Mouse (Mus musculus) heart, postnatal 36 days (tissue): ENCODE measurements around the gene Olfr541. TPM values are rescaled to one million over a fixed set of nuclear protein-coding genes. Genes with fewer than 3 reads are reported as not detected.
"Not testable (repeated sequence)": the region's sequence is repeated elsewhere in the genome, so short reads cannot be mapped to it uniquely, and the experiment has no call there.

Experiments
- DNase-seq, 2 experiments: peaks; one replicate each; pipeline ENCODE4 v3.0.0; 2021 to 2022
- intact Hi-C: fragments of 180-260 bp; cut with DNase I; formaldehyde crosslinking; loops from one replicate; pipeline ENCODE4 v1.15.1; 2025
- total RNA-seq, 2 experiments: library from RNA; stranded (reverse); gene quantifications; 2 replicates each; pipeline ENCODE4 v1.2.3; 2021

Olfr541 gene
- not detected for total RNA-seq

DNA sequence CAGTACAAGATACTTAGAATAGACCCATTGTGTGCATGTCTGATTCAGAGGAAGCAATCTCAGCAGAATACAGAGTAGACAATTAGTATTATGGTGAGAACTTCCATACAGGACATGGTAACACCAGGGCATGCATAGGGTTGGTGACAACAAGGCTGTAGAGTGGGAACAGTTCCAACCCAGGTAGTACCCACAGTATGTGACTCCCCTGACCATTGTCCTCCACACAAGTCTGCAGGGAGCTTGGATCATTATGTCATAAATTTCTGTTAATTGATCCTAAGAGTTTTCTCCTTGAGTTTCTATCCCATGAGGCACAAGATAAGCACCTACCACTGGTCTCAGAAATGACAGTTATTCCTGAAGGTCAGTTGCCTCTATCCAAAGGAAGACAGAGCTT, at the start of gene Olfr541:
Gene Olfr541 (plus strand): TSS at position 301 of the 400 bp plus-strand sequence.
- intact Hi-C loops = no loop called here

DNA sequence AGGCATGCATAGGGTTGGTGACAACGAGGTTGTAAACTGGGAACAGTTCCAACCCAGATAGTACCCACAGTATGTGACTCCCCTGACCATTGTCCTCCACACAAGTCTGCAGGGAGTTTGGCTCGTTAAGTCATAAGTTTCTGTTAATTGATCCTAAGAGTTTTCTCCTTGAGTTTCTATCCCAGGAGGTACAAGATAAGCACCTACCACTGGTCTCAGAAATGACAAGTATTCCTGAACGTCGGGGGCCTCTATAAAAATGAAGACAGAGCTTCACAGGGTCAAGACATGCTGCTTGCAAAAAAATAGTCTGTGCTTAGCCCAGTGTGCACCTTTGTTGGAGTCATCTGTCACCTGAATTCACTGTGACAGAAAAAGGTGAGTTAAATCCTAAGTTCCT, 37.4 kb upstream of the Olfr541 start, which contains the start of gene Olfr539:
Gene Olfr539 (plus strand): TSS at position 301 of the 400 bp plus-strand sequence.
- intact Hi-C loops = no loop called here
- no peak for DNase-seq

More for the DNA sequence above, at the start of gene Olfr541:
- DNase-seq = no peak

DNA sequence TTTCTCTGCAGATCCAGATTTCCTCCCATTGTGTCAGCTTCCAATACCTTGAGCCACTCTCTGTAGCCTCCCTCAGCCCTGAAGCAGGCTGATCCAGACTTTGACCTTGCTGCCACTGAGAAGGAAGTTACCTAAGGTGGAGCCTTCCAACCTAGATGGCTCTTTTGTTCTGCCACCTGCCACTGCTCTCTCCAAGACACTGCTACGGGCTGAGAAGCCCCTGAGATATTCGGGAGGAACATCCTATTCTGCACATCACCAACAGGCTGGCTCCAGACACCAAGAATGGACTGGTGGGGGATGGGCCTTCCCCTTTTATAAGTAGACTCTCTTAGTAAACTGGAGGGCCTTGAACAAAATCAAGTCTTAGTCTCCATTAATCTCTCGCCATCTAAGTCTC, 26.4 kb upstream of the Olfr541 start:
- DNase-seq, intact Hi-C loops: not testable (repeated sequence)

DNA sequence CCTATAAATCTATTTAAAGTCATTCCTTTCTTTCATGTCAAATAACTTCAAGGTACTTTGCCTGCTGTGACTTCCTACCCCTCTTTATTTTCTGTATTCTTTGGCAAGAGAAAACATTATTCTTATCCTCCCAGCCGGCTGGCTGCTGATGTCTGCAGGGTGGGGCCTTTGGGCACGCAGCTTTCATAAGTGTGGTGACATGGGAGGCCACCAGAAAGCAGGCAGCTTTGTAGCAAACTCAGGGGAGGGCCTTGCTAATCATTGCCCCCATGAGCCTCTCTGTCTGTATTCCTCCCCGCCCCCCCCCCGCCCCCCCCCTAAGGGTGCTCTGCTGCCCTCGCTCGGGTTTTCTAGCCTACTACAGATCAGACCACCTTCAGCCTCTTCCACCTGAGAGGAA, 21.2 kb upstream of the Olfr541 start:
- no peak for DNase-seq
- intact Hi-C loops = no loop called here

DNA sequence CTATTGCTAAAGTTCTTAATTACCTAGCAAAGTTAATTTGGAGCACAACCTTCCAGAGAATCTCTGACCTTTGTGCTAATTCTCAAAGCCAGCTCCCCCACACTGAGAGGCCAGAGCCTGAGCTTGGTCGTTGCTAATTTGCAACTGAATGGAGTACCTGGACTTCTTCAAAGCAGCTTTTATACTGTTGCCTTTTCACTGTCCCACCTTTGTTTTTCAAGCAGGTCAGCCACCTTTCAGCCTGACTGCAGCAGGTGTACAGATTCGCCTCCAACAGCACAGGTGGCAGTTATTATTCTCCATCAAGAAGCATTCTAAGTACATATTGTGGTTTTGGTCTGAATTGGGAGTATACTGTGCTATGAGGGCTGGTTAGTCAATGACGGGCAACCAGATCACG, 17.5 kb upstream of the Olfr541 start:
- intact Hi-C loops, DNase-seq: not testable (repeated sequence)

DNA sequence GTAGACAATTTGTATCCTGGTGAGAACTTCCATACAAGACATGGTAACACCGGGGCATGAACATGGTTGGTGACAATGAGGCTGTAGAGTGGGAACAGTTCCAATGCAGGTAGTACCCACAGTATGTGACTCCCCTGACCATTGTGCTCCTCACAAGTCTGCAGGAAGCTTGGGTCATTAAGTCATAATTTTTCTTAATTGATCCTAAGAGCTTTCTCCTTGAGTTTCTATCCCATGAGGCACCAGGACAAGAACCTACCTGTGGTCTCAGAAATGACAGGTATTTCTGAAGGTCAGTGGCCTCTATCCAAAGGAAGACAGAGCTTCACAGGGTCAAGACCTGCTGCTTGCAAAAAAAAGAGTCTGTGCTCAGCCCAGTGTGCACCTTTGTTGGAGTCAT, 15.4 kb upstream of the Olfr541 start, which contains the start of gene Olfr45:
Gene Olfr45 (plus strand): TSS at position 301 of the 400 bp plus-strand sequence.
- intact Hi-C loops = loop anchor here (2.0 kb wide), 1 partner anchor 31 kb away; no protein-coding TSS in a partner anchor
- no peak for DNase-seq

DNA sequence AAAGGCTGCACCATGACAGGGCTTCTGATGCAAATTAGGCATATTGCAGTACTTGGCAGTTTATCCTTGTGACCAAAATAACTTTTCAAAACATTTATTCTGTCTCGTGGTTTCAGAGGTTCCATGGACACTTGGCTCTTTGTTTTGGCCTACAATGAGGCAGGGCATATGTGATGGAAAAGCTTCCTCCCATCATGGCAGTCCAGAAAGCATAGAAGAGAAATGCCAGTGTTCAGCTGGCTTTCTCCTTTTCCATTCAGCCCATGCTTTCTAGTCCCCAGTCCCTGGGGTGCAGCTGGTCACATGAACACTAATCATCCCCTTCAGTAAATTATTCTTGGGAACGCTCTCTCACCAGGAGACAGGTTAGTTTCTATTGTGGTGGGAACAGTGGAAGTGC, 9.3 kb downstream of the Olfr541 start:
- DNase-seq = no peak
- intact Hi-C loops = no loop called here

DNA sequence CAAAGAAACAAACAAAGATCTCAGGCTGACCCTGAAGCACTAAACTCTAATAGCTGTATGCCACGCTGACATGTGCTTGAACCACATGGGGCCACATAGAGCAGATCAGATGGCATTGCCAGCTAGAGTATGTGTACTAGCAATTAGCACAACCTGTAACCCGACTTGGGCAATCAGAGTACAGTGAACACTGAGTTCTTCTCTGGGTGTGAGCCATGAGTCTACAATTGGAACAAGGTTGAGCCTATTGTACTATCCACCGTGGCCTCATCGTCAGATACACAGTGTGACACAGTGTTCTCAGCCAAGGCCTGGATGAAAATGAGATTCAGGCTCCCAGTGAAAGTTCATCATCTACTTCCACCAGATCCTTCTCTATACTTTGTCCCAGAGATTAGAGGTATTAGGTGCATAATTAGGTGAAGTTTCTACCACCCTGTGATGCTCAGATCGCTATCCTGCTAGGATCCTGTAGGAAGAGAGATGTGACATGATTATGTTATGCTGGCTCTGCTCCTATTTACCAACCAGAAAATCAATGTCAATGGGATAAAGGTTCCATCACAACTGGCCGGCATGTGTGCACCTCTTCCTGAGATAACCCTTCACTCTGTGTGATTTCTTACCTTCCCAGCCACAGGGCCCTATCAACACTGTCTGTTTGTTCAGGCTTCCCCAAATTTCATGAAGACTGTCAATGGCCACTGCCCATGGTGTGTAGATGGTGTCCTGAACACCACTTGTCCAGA, 10.6 kb downstream of the Olfr541 start:
- DNase-seq = no peak
- intact Hi-C loops = no loop called here

DNA sequence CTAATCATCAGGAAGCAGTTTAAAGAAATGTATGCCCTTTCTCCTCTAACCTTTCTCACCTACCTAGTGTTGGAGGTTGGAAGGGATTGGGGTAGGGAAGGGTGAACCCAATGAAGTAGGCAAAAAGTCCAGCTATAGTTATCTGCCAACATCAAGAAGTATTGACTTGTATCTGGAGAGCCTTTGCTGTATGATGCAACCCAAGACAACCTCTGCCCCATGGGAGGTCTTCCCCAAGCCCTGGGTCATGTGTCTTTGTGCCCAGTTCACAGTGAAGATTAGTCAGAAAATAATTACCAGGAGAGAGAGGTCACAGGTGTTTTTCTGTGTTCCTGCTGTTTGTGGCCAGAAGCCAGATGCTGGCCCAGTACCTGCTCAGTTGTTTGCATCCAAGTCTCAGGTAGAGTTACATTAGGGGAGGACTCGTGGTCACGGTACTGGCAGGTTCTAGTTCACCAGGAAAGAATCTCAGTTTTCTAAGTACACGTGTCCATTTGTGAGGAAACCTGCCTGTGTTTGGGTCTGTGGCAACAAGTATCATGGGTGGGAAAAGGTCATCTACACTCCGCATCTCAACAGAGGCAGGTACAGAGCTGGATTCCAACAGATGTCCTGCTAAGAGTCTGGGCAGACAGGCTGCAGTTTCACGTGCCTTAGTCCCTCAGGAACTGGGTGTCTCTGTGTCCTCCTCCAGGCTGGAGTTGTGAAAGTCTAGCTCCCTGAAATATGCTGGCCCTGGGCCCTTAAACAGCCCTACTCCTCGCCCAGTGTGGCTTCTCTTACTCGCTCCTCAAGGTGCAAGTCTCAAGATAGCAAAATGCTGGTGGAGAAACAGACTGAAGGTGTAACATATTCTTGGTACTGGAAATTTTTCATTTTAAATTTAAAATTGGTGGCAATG, 20.3 kb downstream of the Olfr541 start:
- DNase-seq = no peak
- intact Hi-C loops = no loop called here

DNA sequence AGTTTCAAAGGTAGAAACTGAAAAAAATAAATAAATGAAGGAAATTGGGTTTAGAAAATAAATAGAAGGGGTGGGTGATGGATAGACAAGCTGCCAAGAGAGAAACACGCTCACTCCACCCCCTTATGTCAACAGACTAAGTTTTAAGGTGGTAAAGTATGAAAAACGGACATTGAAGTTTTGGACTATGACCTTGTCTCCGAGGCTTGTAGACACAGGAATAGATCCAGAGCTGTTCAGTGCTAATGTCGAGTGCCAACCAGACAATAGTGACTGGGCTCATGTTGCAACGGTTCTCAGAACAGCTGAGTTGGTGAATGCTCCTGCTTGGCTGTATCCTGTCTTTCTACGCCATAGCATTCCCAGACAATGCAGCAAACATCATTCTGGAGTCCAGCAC, 24.0 kb downstream of the Olfr541 start:
- intact Hi-C loops = no loop called here
- no peak for DNase-seq

DNA sequence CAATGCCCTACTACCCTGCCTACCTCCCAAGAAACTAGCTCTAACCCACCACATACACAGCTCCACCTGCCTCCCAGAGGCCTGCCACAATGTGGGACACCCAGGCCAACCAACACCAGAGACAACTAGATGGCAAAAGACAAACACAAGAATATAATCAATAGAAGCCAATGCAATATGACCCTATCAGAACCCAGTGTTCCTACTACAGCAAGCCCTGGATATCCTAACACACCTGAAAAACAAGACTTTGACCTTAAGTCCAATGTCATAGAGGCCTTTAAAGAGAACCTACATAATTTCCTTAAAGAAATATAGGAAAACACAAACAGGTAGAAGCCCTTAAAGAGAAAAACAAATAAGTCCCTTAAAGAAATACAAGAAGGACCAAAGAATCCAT, 28.5 kb downstream of the Olfr541 start:
- intact Hi-C loops = no loop called here
- DNase-seq = no peak

DNA sequence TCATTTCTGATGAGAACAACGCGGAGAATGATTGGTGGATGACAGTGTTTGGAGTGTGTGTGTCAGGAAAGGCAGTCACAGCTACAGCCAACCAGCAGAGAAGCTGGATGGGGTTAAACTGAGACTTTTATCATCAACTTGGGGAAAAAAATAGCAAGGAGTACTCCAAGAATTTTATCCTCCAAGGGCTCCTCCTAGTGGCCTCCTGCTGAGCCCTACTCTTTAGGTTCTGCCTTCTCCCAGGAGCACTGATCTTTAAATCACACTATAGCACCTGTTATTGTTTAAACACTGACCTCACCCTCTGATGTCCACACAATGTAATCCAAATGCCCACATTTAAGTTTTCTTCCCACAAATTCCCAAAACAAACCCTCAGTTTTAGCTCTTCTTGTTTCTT, 36.1 kb downstream of the Olfr541 start:
- no peak for DNase-seq
- intact Hi-C loops = no loop called here

DNA sequence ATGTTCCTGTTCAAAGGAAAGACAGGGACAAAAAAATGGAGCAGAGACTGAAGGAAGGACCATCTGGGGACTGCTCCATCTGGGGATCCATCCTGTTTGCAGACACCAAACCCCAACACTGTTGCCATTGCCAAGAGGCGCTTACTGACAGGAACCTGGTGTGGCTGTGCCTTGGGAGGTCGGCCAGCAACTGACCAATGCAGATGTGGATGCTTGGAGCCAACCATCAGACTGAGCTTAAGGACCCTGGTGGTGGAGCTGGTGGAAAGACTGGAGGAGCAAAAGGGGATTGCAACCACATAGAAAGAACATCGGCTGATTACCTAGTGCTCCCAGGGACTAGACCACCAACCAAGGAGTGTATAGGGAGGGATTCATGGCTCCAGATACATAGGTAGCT, 50.3 kb downstream of the Olfr541 start:
- intact Hi-C loops = no loop called here
- no peak for DNase-seq

DNA sequence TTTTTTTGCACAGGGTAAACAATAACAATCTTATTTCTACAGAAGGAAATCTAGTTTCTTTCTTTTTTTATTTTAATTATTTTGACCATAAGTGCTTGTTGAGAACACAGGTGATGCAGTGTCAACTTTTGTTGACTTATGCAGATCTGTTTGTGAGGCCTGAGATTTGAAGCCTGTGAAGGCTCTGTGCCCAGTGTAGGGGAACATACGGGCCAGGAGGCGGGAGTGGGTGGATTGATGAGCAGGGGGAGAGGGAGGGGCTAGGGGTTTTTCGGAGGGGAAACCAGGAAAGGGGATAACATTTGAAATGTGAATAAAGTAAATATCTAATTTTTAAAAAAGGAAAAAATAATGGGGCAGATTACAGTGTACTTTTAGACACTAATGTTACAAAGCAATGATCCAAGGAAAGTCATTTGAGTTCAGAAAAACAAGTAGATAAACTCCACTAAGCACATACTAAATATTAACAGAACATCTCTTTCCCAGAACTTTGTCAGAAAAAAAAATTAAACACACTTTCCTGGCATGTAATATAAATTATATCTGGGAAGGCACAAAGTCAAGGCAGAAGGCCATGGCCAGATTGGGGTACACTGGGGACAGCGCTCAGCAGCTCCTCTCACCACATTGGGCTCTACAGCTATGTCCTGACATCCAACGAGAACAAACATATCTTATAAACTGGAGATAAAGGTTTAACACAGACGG, 51.2 kb downstream of the Olfr541 start:
- DNase-seq = no peak
- intact Hi-C loops = no loop called here

DNA sequence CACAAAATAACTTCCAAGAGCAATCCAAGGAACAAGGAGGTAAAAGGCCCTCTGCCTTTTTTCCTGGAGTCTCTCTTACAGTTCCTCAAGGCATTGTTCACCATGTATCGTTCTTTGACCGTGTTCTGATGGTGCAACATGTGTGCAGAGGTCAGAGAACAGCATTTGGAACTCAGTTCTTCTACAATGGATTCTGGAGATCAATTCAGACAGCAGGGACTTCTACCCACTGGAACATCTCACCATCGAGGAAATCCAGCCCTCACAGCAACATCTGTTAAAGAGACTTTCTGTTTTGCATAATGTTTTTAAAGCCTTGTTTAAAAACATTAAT, 51.7 kb downstream of the Olfr541 start:
- intact Hi-C loops = no loop called here
- DNase-seq = no peak

DNA sequence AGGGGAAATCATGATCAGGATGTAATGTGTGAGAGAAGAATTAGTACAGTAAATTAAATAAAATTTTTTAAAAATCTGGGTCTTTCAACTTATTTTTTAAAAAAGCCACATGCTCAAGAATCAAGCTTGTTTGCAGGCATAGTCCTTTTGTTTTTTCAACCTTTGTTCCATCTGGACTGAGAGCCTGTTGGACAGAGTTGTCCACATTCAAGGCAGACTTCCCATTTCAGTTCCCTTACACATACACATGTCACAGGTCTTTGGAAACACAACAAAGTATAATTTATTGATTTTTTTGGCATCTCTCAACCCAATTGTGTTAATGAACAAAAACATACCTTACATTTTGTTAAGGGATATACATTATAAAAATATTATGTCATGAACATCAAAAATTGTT, 57.5 kb downstream of the Olfr541 start:
- intact Hi-C loops = no loop called here
- no peak for DNase-seq

Other genes with a start within 250 kb of the Olfr541 start
- gene Olfr533, start 233.9 kb upstream of the Olfr541 start, total RNA-seq = not detected
- not detected for gene Olfr535, start 213.1 kb upstream of the Olfr541 start, total RNA-seq
- gene Olfr536, start 189.9 kb upstream of the Olfr541 start, total RNA-seq = not detected
- gene Olfr538, start 129.4 kb upstream of the Olfr541 start, total RNA-seq = not detected
- gene Olfr46, start 96.0 kb upstream of the Olfr541 start, total RNA-seq = not detected
- gene Olfr61, start 68.3 kb upstream of the Olfr541 start, total RNA-seq = not detected
- gene Olfr53, start 50.8 kb upstream of the Olfr541 start, total RNA-seq = not detected
- gene Olfr539, start 37.3 kb upstream of the Olfr541 start, total RNA-seq = not detected
- not detected for gene Olfr45, start 15.3 kb upstream of the Olfr541 start, total RNA-seq
- gene Cyp2e1, start 66.5 kb downstream of the Olfr541 start, total RNA-seq = 10 to 100 TPM in 1 of 2 experiments, 1 to 10 TPM in 1; 4.3 to 13.2 TPM
- gene Syce1, start 90.6 kb downstream of the Olfr541 start, total RNA-seq = not detected
- gene Zfp941, start 124.9 kb downstream of the Olfr541 start, total RNA-seq = under 1 TPM; 0.19 to 0.35 TPM
- gene Urah, start 137.8 kb downstream of the Olfr541 start, total RNA-seq = 1 to 10 TPM in 1 of 2 experiments, under 1 TPM in 1; 0.44 to 1.2 TPM
- 10 to 100 TPM; 23.9 to 24.8 TPM for gene Scgb1c1, start 148.3 kb downstream of the Olfr541 start, total RNA-seq
- not detected for gene Odf3, start 150.5 kb downstream of the Olfr541 start, total RNA-seq
- not detected for gene Gm45785, start 159.1 kb downstream of the Olfr541 start, total RNA-seq
- gene Ric8a, start 159.7 kb downstream of the Olfr541 start, total RNA-seq = 10 to 100 TPM; 19.8 to 22.4 TPM
- gene Bet1l, start 160.3 kb downstream of the Olfr541 start, total RNA-seq = 10 to 100 TPM; 10.3 to 11.0 TPM
- 10 to 100 TPM; 85.8 to 92.3 TPM for gene Psmd13, start 184.7 kb downstream of the Olfr541 start, total RNA-seq
- gene Sirt3, start 185.0 kb downstream of the Olfr541 start, total RNA-seq = 10 to 100 TPM; 62.1 to 71.1 TPM
- 1,000 to 10,000 TPM; 2,774 to 2,839 TPM for gene Cox8b, start 203.2 kb downstream of the Olfr541 start, total RNA-seq
- not detected for gene Nlrp6, start 223.6 kb downstream of the Olfr541 start, total RNA-seq
- 1 to 10 TPM; 4.4 to 4.9 TPM for gene Pgghg, start 244.1 kb downstream of the Olfr541 start, total RNA-seq